Mouse (Mus musculus): ENCODE data around the gene Pdgfa.

GRCm38 (mm10) chr5:138944551-138944950 is 52.6 kb downstream of the Pdgfa start:
- TF ChIP-seq CTCF (IDR thresholded peaks at IDR 0.05; ENCODE audit: borderline replicate concordance, extremely low read depth, insufficient read depth, insufficient read length) (no peak), POLR2A (IDR thresholded peaks at IDR 0.05; ENCODE audit: borderline replicate concordance, extremely low read depth, insufficient read depth, insufficient read length, poor library complexity, severe bottlenecking) (no peak)

Data from brain, embryonic 14.5 days (tissue).